Mouse (Mus musculus) heart, embryonic 13.5 days (tissue): ENCODE data around the gene Gas2l1. TPM values are rescaled to one million over a fixed set of nuclear protein-coding genes. Genes with fewer than 3 reads are reported as not detected.
"Not testable (repeated sequence)": the region's sequence is repeated elsewhere in the genome, so short reads cannot be mapped to it uniquely, and the experiment has no call there.

Source experiments
- ATAC-seq: fragments of 200-750 bp; cut with Nextera tagmentation; 2 replicates; pipeline ENCODE4 v1.8.0; 2017; ENCODE audit warnings: moderate TSS enrichment; ENCODE audit not compliant: insufficient number of reproducible peaks, low FRiP score, low TSS enrichment; ENCODE audit errors: extremely low read depth
- H3K27ac ChIP-seq: fragments of 300-500 bp; sonication (generic); replicated peaks from 2 replicates; pipeline ENCODE4 v1.5.1; 2015; ENCODE audit warnings: moderate library complexity, mild to moderate bottlenecking, inconsistent platforms
- H3K27me3 ChIP-seq: fragments of 300-500 bp; sonication (generic); replicated peaks from 2 replicates; pipeline ENCODE4 v1.6.1; 2015; ENCODE audit warnings: mild to moderate bottlenecking, inconsistent platforms
- H3K36me3 ChIP-seq: fragments of 300-500 bp; sonication (generic); 2 replicates; pipeline ENCODE4 v1.6.1; 2015; ENCODE audit warnings: mild to moderate bottlenecking, inconsistent platforms
- H3K4me1 ChIP-seq: fragments of 300-500 bp; sonication (generic); 2 replicates; pipeline ENCODE4 v1.6.1; 2015; ENCODE audit warnings: inconsistent platforms
- H3K4me2 ChIP-seq: fragments of 300-500 bp; sonication (generic); 2 replicates; pipeline ENCODE4 v1.6.1; 2015; ENCODE audit warnings: inconsistent platforms, mild to moderate bottlenecking, moderate library complexity
- H3K4me3 ChIP-seq: fragments of 300-500 bp; sonication (generic); 2 replicates; pipeline ENCODE4 v1.5.1; 2015; ENCODE audit warnings: moderate library complexity, mild to moderate bottlenecking, inconsistent platforms
- H3K9ac ChIP-seq: fragments of 300-500 bp; sonication (generic); 2 replicates; pipeline ENCODE4 v1.6.1; 2015; ENCODE audit warnings: inconsistent platforms, mild to moderate bottlenecking, moderate library complexity
- H3K9me3 ChIP-seq: fragments of 300-500 bp; sonication (generic); 2 replicates; pipeline ENCODE4 v1.6.1; 2016; ENCODE audit warnings: inconsistent platforms
- WGBS: fragments of 180-500 bp; shearing (Covaris S2); methylation state at CpG from one replicate; pipeline ENCODE4 v1.1.7; 2015; ENCODE audit warnings: mixed read lengths; 5-methylcytosine and 5-hydroxymethylcytosine counted together
- polyA plus RNA-seq: library from polyadenylated mRNA; unstranded; fragments of >200 nt; fragmentation: Nextera tagmentation; extraction: Ambion mirVana; gene quantifications from 2 replicates; pipeline ENCODE4 v1.2.1, GENCODE M21; 2015

Gene Gas2l1
- polyA plus RNA-seq, 1 experiment from 2014 or later, result 21.0 TPM

DNA sequence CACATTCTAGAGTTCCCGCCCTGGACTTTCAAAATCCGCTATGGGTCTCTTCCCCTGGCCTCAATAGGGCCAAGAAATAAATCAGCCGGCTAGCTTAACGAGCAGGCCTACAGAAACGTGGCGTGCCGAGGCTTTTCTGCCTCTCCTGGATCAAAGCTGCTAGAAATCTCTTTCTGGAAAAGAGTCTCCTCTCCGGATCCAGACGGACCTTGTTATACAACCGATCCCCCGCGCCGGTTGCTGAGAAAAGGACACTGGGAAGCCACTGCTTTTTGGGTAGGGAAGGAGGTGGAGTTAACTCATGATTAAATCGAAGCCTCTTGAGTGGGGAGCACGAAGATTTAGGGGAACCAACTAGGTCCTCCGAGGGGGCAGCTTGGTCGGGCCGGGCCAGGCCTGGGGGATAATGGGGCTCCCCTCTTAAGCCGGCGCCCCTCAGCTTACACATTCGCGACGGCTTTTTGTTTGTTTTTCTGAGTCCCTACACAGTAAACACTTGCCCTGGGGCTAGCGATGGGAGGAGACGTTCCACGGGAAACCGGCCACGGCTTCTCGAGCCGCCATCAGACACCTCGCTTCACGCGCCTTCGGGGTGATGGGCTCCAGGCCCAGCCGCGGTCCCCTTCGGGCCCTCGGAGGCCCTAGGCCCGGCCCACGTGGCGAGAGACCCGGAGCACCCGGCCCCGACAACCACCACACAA, 33.1 kb upstream of the Gas2l1 start:
- no peak; the same call in 1 of the 2 replicates for ATAC-seq
- Histone ChIP-seq H3K27me3 (no peaks in the 10 kb centered on the region), H3K4me1 (peaks cover 42% of the 10 kb centered on the region), H3K9me3 (no peaks in the 10 kb centered on the region), H3K9ac (peak overlapping the region; percentile 100), H3K36me3 (peaks cover 20% of the 10 kb centered on the region), H3K4me2 (peak overlapping the region; percentile 87), H3K27ac (peak overlapping the region; percentile 98), H3K4me3 (peak overlapping the region; percentile 100)
- under 1% methylated on average over 44 of the region's 44 CpGs for WGBS

DNA sequence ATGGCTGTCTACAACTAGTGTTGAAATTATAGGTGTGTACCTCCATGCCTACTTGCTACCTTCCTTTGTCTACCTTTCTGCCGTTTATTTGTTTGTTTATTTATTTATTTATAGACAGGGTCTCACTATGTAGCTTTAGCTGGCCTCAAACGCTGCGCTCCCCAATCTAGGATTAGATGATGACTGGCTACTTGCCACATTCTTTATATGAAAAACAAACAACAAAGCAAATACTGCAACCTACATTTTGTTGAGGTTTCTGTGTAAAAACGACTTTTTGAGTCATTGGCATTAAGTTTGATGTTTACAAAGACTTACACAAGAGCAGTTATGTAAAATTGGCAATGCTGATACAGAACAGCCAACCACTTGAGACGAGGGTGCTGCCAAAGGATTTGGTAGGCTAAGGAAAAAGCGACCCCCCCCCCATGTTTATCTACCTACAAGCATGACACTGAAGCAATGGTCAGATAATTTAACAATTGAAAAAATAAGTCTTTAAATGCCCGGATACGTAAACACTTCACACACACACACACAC, 31.4 kb upstream of the Gas2l1 start:
- Histone ChIP-seq H3K4me2 (peak overlapping the region; percentile 87), H3K36me3 (peaks cover 29% of the 10 kb centered on the region), H3K9ac (peak overlapping the region; percentile 100), H3K27me3 (no peaks in the 10 kb centered on the region), H3K4me1 (peaks cover 42% of the 10 kb centered on the region), H3K4me3 (peak overlapping the region; percentile 100), H3K9me3 (no peaks in the 10 kb centered on the region), H3K27ac (no peak overlapping the region)
- WGBS, result 58% methylated on average over 8 of the region's 8 CpGs
- no peak for ATAC-seq

DNA sequence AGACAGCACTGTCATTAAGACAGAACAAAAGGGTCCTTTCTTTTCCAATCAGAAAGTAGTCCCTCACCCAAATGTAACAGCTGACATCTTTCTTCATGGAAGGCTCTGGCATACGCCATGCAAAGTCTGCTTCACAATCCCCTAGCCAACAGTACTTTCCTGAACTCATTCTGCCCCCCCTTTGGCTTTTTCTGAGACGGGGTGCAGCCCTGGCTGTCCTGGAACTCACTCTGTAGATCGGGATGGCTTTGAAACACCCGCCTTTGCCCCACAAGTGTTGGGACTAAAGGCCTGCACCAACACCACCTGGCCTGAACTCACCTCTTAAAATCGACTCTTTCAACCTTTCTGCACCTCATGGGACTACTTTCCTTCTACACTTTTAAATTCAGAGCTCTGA, 30.8 kb upstream of the Gas2l1 start:
- WGBS, result 71% methylated on average over 5 of the region's 5 CpGs
- no peaks in the 10 kb centered on the region for H3K9me3 ChIP-seq
- no peaks in the 10 kb centered on the region for H3K27me3 ChIP-seq
- H3K36me3 ChIP-seq, result peaks cover 35% of the 10 kb centered on the region
- H3K27ac ChIP-seq, result no peak overlapping the region
- H3K4me3 ChIP-seq, result no peak overlapping the region
- H3K9ac ChIP-seq, result peak overlapping the region; percentile 48
- no peak for ATAC-seq
- peaks cover 36% of the 10 kb centered on the region for H3K4me1 ChIP-seq
- peak overlapping the region; percentile 87 for H3K4me2 ChIP-seq

DNA sequence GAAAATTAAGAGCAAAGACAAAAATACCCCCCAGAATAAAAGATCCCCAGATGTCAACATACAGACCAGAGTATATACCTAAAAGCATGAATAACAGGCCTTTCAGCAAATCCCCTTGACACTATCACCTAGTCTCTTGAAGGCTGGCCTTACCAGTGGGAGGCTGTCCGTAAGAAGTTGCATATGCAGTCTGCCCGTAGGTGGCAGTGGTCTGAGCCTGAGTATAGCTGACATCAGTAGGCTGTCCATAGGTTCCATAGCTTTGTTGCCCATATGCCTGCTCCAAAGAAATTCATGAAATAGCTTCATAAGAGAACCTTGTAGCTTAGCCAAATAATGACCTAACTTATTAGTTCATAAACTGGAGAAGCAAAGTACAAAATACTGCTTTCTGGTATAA, 26.6 kb upstream of the Gas2l1 start:
- Histone ChIP-seq H3K9ac (no peak overlapping the region), H3K27me3 (no peaks in the 10 kb centered on the region), H3K9me3 (no peaks in the 10 kb centered on the region), H3K4me1 (peaks cover 20% of the 10 kb centered on the region), H3K4me3 (no peak overlapping the region), H3K27ac (no peak overlapping the region), H3K36me3 (peaks cover 75% of the 10 kb centered on the region), H3K4me2 (no peak overlapping the region)
- WGBS, result 44% methylated on average over 2 of the region's 2 CpGs
- no peak for ATAC-seq

DNA sequence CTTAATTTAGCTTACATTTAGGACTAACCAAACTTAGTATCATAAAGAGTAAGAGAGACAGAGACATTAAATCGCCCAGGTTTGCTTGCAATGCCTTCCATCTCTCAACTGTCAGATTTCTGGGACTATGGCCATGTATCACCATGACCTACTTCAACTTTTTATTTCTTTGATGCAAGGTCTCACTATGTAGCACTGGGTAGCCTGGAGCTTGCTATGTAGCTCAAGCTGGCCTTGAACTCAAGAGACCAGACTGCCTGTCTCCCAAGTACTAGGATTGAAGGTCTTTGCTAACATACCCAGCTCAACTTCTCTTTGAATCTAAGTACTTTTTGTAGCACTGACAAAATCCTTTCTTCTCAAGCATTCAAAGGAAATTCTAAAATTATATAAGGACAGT, 24.0 kb upstream of the Gas2l1 start:
- peaks cover 94% of the 10 kb centered on the region for H3K36me3 ChIP-seq
- ATAC-seq, result no peak
- no peak overlapping the region for H3K27ac ChIP-seq
- H3K9me3 ChIP-seq, result no peaks in the 10 kb centered on the region
- 92% methylated on average over 1 of the region's 1 CpGs for WGBS
- peaks cover 3% of the 10 kb centered on the region; the same call in 1 of the 2 replicates for H3K4me1 ChIP-seq
- no peaks in the 10 kb centered on the region for H3K27me3 ChIP-seq
- H3K4me2 ChIP-seq, result no peak overlapping the region
- no peak overlapping the region for H3K9ac ChIP-seq
- H3K4me3 ChIP-seq, result no peak overlapping the region

DNA sequence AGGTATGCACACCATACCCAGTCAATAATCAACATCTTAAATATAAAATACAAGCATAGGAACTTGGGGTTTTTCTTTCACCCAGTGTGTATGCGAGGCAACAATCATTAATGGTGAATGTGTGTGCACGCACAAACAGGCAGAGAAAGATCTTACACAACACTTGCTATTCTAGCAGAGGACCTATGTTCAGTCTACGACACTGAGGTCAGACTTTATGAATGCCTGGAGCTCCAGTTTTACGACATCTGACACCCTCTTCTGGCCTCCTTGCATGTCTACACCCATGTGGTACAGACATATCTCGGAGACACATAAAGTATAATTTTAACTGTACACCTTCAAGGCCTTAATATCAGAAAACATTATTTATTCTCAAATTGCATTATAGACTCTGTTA, 11.7 kb upstream of the Gas2l1 start:
- peaks cover 87% of the 10 kb centered on the region for H3K36me3 ChIP-seq
- not testable (repeated sequence) for H3K27me3 ChIP-seq, H3K9ac ChIP-seq, ATAC-seq, H3K4me3 ChIP-seq, H3K4me2 ChIP-seq, H3K27ac ChIP-seq, H3K4me1 ChIP-seq, H3K9me3 ChIP-seq
- WGBS, result 86% methylated on average over 4 of the region's 5 CpGs

DNA sequence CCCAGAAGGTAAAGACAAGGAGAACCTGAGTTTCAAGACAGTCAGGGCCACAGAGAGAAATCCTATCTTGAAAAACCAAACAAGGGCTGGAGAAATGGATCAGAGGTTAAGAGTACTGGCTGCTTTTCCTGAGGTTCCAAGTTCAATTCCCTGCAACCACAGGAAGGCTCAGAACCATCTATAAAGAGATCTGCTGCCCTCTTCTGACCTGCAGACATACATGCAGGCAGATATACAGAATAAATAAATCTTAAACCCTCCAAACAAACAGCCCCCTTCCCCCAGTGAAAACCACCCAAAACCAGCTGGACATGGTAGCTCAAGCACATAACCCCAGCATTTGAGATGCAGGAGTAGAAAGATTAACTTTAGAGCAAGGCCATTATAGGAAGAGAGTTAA, 10.6 kb upstream of the Gas2l1 start:
- Histone ChIP-seq H3K36me3 (peaks cover 90% of the 10 kb centered on the region), H3K27me3 (no peaks in the 10 kb centered on the region), H3K9ac (no peak overlapping the region), H3K27ac (no peak overlapping the region), H3K4me3 (no peak overlapping the region), H3K4me1 (no peaks in the 10 kb centered on the region), H3K9me3 (no peaks in the 10 kb centered on the region), H3K4me2 (no peak overlapping the region)
- ATAC-seq, result no peak

DNA sequence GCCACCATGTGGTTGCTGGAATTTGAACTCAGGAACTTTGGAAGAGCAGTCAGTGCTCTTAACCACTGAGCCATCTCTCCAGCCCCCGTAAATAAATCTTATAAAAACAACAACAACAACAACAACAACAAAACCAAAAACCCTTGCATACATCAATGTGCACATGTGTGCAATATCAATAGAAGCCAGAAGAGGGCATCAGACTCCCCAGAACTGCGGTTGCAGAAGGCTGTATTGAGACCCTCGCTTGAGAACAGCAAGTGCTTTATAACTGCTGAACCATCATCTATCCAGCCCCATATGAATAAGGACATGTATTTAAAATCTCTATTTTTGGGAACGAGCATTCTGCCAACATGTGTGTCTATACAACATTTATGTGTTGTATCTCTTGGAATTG, 9.8 kb upstream of the Gas2l1 start:
- no peaks in the 10 kb centered on the region for H3K27me3 ChIP-seq
- no peak overlapping the region for H3K27ac ChIP-seq
- H3K4me2 ChIP-seq, result no peak overlapping the region
- no peaks in the 10 kb centered on the region for H3K9me3 ChIP-seq
- H3K9ac ChIP-seq, result no peak overlapping the region
- 72% methylated on average over 4 of the region's 4 CpGs for WGBS
- H3K4me3 ChIP-seq, result no peak overlapping the region
- no peak for ATAC-seq
- H3K4me1 ChIP-seq, result no peaks in the 10 kb centered on the region
- H3K36me3 ChIP-seq, result peaks cover 90% of the 10 kb centered on the region

DNA sequence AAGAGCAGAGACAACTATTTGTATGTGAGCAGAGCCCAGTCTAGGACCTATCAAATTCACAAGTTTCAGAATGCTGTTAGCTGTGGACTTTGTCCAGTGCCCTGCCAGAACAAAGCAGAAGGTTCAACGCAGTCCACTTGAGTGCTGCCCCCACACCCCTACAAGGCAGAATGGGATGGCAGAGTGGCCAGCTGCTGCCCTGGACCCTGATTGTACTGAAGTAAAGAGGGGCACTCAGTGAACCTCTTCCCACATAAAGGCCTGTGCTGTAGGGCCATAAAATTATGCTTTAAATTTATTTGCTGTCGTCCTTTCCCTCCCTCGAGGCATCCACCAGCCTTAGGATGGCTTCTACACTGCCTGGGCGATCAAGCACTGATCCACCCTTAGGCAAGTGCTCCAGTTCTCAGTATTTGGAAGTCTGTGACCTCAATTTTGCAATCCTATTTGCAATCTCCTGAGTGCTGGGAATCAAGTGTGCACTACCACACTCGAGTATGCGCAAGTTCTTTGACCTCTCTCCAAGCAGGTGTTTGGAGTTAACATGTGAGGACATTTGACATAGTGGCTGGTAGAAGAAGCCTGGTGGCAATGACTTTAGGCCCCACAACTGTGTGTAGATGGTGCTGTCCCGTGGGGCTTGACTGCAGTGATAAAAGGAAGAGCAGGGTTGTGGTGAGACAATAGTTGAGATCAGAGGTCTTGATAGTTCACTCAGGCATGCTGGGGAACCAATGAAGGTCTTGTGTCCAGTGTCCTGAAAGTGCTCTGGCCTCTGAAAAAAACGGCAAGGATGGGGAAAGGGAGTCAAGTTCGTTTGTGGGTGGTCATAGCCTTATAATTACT, 3.2 kb upstream of the Gas2l1 start:
- WGBS, result 83% methylated on average over 9 of the region's 9 CpGs
- no peaks in the 10 kb centered on the region for H3K9me3 ChIP-seq
- H3K27me3 ChIP-seq, result peaks cover 10% of the 10 kb centered on the region
- ATAC-seq, result no peak
- no peak overlapping the region for H3K4me2 ChIP-seq
- no peak overlapping the region for H3K4me3 ChIP-seq
- H3K9ac ChIP-seq, result no peak overlapping the region
- no peak overlapping the region for H3K27ac ChIP-seq
- peaks cover 19% of the 10 kb centered on the region for H3K4me1 ChIP-seq
- peaks cover 59% of the 10 kb centered on the region for H3K36me3 ChIP-seq

DNA sequence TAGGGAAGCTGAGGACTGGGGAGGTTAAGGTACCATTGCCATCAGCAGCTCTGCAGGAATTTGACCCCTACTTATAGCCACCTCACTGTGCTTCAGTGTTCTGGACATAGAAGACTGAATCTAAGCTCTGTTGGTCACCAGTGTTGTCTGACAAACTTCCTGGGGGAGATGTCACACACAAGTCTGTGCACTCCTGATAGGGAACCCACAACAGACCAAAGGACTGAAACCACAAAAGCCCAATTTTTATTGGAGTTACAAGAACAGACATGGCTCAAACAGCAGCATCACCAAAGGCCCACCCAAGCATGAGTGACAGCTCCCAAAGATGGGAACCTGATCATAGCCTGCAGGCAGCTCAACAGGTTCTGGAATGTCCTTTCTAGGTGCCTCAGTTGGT, 1.9 kb upstream of the Gas2l1 start:
- Histone ChIP-seq H3K4me1 (peaks cover 32% of the 10 kb centered on the region), H3K27me3 (peaks cover 23% of the 10 kb centered on the region), H3K27ac (no peak overlapping the region), H3K9ac (no peak overlapping the region), H3K9me3 (no peaks in the 10 kb centered on the region), H3K4me2 (no peak overlapping the region), H3K4me3 (no peak overlapping the region), H3K36me3 (peaks cover 46% of the 10 kb centered on the region)
- no peak for ATAC-seq

DNA sequence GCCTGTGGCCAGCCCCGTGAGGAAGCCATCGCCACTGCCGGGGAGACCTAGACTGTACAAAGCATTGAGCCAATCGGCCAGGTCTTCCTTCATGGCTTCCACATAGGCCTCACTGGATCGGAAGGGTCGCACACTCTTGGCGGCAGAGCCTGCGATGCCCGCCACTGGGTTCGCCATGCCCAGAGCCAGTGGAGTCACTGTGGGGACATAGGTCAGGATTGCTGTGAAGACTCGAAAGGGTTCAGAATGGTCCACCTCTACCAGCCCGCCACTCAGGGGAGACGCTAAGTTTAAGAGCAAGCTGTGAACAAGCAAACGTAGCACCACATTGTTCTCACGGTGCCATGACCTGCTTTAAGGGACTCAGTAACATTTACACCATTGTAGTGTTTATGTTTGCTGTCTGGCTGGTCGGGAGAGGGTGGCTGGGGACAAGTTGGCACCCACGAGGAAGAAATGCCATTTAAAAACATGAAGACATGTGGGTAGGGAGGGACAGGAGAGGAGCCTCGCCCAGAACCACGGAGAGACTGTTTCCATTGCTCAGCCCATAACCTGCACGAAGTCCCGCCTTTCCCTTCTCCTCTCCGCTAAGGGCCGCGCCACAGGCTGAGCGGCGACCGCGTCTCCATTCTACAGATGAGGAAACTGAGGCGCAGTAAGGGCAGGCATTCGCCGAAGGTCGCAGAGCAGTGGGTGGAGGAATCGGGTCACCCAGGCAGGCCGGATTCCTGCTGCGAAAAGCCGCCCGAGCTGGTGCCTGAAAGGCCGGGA, 658 bp downstream of the Gas2l1 start:
- peak overlapping the region; percentile 89 for H3K4me2 ChIP-seq
- H3K4me3 ChIP-seq, result peak overlapping the region; percentile 84
- ATAC-seq, result no peak
- H3K27ac ChIP-seq, result peak overlapping the region; percentile 80
- 15% methylated on average over 38 of the region's 38 CpGs for WGBS
- H3K4me1 ChIP-seq, result peaks cover 49% of the 10 kb centered on the region
- peaks cover 31% of the 10 kb centered on the region for H3K36me3 ChIP-seq
- H3K9me3 ChIP-seq, result no peaks in the 10 kb centered on the region
- peak overlapping the region; percentile 89 for H3K9ac ChIP-seq
- H3K27me3 ChIP-seq, result peaks cover 49% of the 10 kb centered on the region
